Mouse (Mus musculus) erythroblast, embryonic 14.5 days (primary cell): ENCODE measurements around the gene Col4a4.

Experiments used
- GATA1 ChIP-seq: IDR thresholded peaks from 2 replicates; pipeline ENCODE4 v1.6.1; 2012; ENCODE audit warnings: low read length, inconsistent platforms, mixed read lengths
- TAL1 ChIP-seq: IDR thresholded peaks from 3 replicates; pipeline ENCODE4 v1.6.1; 2012; ENCODE audit warnings: low read length, inconsistent platforms, mixed read lengths

GRCm38 (mm10) chr1:82468872-82469271, 117.8 kb downstream of the Col4a4 start:
- TF ChIP-seq GATA1 (no peak), TAL1 (no peak)
